Mouse (Mus musculus): ENCODE results near the gene Il4ra. TPM values are rescaled to one million over a fixed set of nuclear protein-coding genes. Genes with fewer than 3 reads are reported as not detected.

Gene Il4ra
- polyA plus RNA-seq, 1 experiment: 3.3 TPM

- Histone ChIP-seq H3K36me3 (ENCODE audit: control insufficient read depth, insufficient read depth, low read length) (no peaks in the 10 kb centered on the region), H3K27ac (ENCODE audit: control insufficient read depth, insufficient read depth, low read depth, low read length) (no peak overlapping the region), H3K4me3 (ENCODE audit: control insufficient read depth, low read depth, low read length) (no peak overlapping the region), H3K27me3 (ENCODE audit: control insufficient read depth, insufficient read depth, low read length) (no peaks in the 10 kb centered on the region), H3K4me1 (ENCODE audit: control insufficient read depth, insufficient read depth, low read length) (no peaks in the 10 kb centered on the region)
- TF ChIP-seq CTCF (IDR thresholded peaks at IDR 0.05; ENCODE audit: control insufficient read depth, insufficient read depth, insufficient replicate concordance, low read depth, low read length) (no peak), POLR2A (IDR thresholded peaks at IDR 0.05; ENCODE audit: control insufficient read depth, low read depth, low read length) (no peak)
Measured at GRCm38 (mm10) chr7:125622741-125623685, 71.1 kb downstream of the Il4ra start.

DNA sequence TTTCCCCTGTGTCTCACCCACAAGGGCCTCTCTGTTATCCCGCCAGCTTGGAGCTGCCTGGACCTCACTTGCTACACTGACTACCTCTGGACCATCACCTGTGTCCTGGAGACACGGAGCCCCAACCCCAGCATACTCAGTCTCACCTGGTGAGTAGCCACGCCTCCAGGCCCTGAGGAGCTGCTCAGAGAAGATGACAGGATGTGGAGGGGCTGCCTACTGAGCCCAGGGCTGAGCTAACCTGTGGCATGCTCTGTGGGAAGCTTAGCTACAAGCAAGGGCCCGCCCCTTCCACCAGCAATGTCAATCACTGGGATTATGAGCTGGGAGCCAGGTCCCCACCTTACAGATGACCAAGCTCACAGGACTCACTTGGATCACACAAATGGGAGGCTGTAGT, 73.3 kb downstream of the Il4ra start:
- Histone ChIP-seq H3K27ac (ENCODE audit: control insufficient read depth, insufficient read depth, low read depth, low read length) (no peak overlapping the region), H3K27me3 (ENCODE audit: control insufficient read depth, insufficient read depth, low read length) (no peaks in the 10 kb centered on the region)
- TF ChIP-seq POLR2A (IDR thresholded peaks at IDR 0.05; ENCODE audit: control insufficient read depth, low read depth, low read length) (no peak), CTCF (IDR thresholded peaks at IDR 0.05; ENCODE audit: control insufficient read depth, insufficient read depth, insufficient replicate concordance, low read depth, low read length) (no peak)

DNA sequence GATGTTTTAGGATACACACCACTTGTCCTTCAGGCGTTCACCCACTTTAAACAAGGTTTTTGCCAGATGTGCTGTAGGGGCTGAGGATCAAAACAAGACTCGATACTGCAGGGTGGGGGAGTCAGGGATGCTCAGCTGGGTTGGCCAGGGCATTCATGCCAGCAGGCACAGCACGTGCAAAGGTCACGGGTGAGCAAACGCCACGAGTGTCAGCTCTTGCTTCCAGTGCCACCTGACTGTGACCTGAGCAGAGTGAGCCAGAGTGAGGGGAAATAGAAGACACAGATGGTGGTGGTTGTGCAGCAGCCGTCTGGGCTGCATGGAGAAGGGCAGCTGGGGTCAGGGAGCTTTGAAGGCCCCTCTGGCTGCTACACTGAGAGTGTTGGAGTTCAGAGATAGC, 73.9 kb downstream of the Il4ra start:
- TF ChIP-seq POLR2A (IDR thresholded peaks at IDR 0.05; ENCODE audit: control insufficient read depth, low read depth, low read length) (no peak), CTCF (IDR thresholded peaks at IDR 0.05; ENCODE audit: control insufficient read depth, insufficient read depth, insufficient replicate concordance, low read depth, low read length) (no peak)
- H3K36me3 ChIP-seq (ENCODE audit: control insufficient read depth, insufficient read depth, low read length): no peaks in the 10 kb centered on the region
- H3K27ac ChIP-seq (ENCODE audit: control insufficient read depth, insufficient read depth, low read depth, low read length): no peak overlapping the region
- H3K4me1 ChIP-seq (ENCODE audit: control insufficient read depth, insufficient read depth, low read length): no peaks in the 10 kb centered on the region
- H3K4me3 ChIP-seq (ENCODE audit: control insufficient read depth, low read depth, low read length): no peak overlapping the region
- no peaks in the 10 kb centered on the region for H3K27me3 ChIP-seq (ENCODE audit: control insufficient read depth, insufficient read depth, low read length)

More for the DNA sequence above, 73.3 kb downstream of the Il4ra start:
- H3K4me1 ChIP-seq (ENCODE audit: control insufficient read depth, insufficient read depth, low read length): no peaks in the 10 kb centered on the region
- no peak overlapping the region for H3K4me3 ChIP-seq (ENCODE audit: control insufficient read depth, low read depth, low read length)
- no peaks in the 10 kb centered on the region for H3K36me3 ChIP-seq (ENCODE audit: control insufficient read depth, insufficient read depth, low read length)

Other genes with a start within 250 kb of the Il4ra start
- gene Kdm8, start 107.4 kb upstream of the Il4ra start, polyA plus RNA-seq (2012; rRNA removed): 3.1 TPM in 2 replicates
- gene Nsmce1, start 60.5 kb upstream of the Il4ra start, polyA plus RNA-seq (2012; rRNA removed): 181 and 191 TPM in 2 replicates
- 0.10 TPM in 1 of 2 replicates, not detected in the other for gene Il21r, start 51.3 kb downstream of the Il4ra start, polyA plus RNA-seq (2012; rRNA removed)
- 33.8 and 35.4 TPM in 2 replicates for gene Gtf3c1, start 155.7 kb downstream of the Il4ra start, polyA plus RNA-seq (2012; rRNA removed)
- gene D430042O09Rik, start 155.8 kb downstream of the Il4ra start, polyA plus RNA-seq (2012; rRNA removed): 56.6 and 57.7 TPM in 2 replicates

Measured in testis, adult 2 months (tissue).